Mouse (Mus musculus) Patski (cell line): ENCODE measurements around the gene Gltpd2. TPM values are rescaled to one million over a fixed set of nuclear protein-coding genes. Genes with fewer than 3 reads are reported as not detected.
"Not testable (repeated sequence)": the region's sequence is repeated elsewhere in the genome, so short reads cannot be mapped to it uniquely, and the experiment has no call there.

Source experiments
- ATAC-seq: fragments of 100-300 bp; one replicate; pipeline ENCODE4 v1.8.0; 2021
- CTCF ChIA-PET: fragments of 350-600 bp; sonication (Branson Sonifier 250); formaldehyde crosslinking; loops from one replicate; lab custom pipeline; 2022; ENCODE audit warnings: inconsistent platforms; lab: Charles Lee
- POLR2A ChIA-PET: fragments of 350-600 bp; sonication (Branson Sonifier 250); formaldehyde crosslinking; loops from one replicate; lab custom pipeline; 2022; ENCODE audit warnings: antibody characterized with exemption, inconsistent platforms; lab: Charles Lee
- DNase-seq: peaks from one replicate; pipeline ENCODE4 v3.0.0-alpha.2; 2011; ENCODE audit warnings: low read depth, low spot score
- H3K27me3 ChIP-seq: fragments of 371-371 bp; one replicate; pipeline ENCODE4 v1.5.1; 2021
- CTCF ChIP-seq: fragments of 100-300 bp; IDR thresholded peaks from one replicate; pipeline ENCODE4 v1.5.1; 2021
- in situ Hi-C: fragments of 300-500 bp; cut with MboI; formaldehyde crosslinking; loops from 3 replicates; pipeline ENCODE4 v1.11.1; 2018; ENCODE audit warnings: low pct_unique_long_range_greater_than_20kb, mixed read lengths
- polyA plus RNA-seq: library from polyadenylated mRNA; unstranded; gene quantifications from one replicate; pipeline ENCODE4 v1.2.3, GENCODE M21; 2021

Gltpd2 gene
- not detected for polyA plus RNA-seq

GRCm38 (mm10) chr11:70518923-70519322 is at the start of gene Gltpd2:
Gltpd2 (plus strand) TSS chr11:70519196.
- POLR2A ChIA-PET: interaction anchor here (0.6 to 0.7 kb wide), 2 partner anchors 12 to 85 kb away, joined by 3 to 4 read pairs; no protein-coding TSS in a partner anchor
- CTCF ChIA-PET: interaction anchor here (1.0 to 1.9 kb wide), 3 partner anchors 67 to 108 kb away, joined by 3 to 6 read pairs (median 5); partner anchors contain the start of gene Med11
- H3K27me3 ChIP-seq: no peaks in the 10 kb centered on the region
- DNase-seq (no peak), ATAC-seq (no peak)
- no peak for TF ChIP-seq CTCF
- in situ Hi-C loops: loop anchor here (5.0 kb wide), 2 partner anchors 88 to 233 kb away; no protein-coding TSS in a partner anchor

GRCm38 (mm10) chr11:70469764-70470163 is 49.2 kb upstream of the Gltpd2 start:
- POLR2A ChIA-PET: no interaction called here
- CTCF ChIA-PET: interaction anchor here (1.5 kb wide), 1 partner anchor 30 kb away, joined by 4 read pairs; no protein-coding TSS in a partner anchor
- in situ Hi-C loops: no loop called here
- no peak for DNase-seq
- no peak for TF ChIP-seq CTCF
- H3K27me3 ChIP-seq: no peaks in the 10 kb centered on the region
- no peak for ATAC-seq

- TF ChIP-seq CTCF: no peak
- DNase-seq: no peak
- POLR2A ChIA-PET: no interaction called here
Observed at GRCm38 (mm10) chr11:70472716-70473115, 46.3 kb upstream of the Gltpd2 start.

GRCm38 (mm10) chr11:70473291-70473690 is 45.7 kb upstream of the Gltpd2 start:
- in situ Hi-C loops, ATAC-seq, POLR2A ChIA-PET, H3K27me3 ChIP-seq, DNase-seq, CTCF ChIA-PET: not testable (repeated sequence)

More at GRCm38 (mm10) chr11:70472716-70473115, 46.3 kb upstream of the Gltpd2 start:
- no peaks in the 10 kb centered on the region for H3K27me3 ChIP-seq
- CTCF ChIA-PET: no interaction called here
- in situ Hi-C loops: no loop called here
- ATAC-seq: no peak

GRCm38 (mm10) chr11:70474872-70475534 is 44.0 kb upstream of the Gltpd2 start:
- in situ Hi-C loops: no loop called here
- ChIA-PET CTCF (interaction anchor here (1.0 to 1.5 kb wide), 5 partner anchors 11 to 25 kb away, joined by 3 to 4 read pairs (median 3); partner anchors contain the start of gene Med11), POLR2A (no interaction called here)
- ATAC-seq: no peak
- TF ChIP-seq CTCF: no peak
- H3K27me3 ChIP-seq: no peaks in the 10 kb centered on the region
- DNase-seq: no peak

- in situ Hi-C loops: no loop called here
- ChIA-PET CTCF (interaction anchor here (0.8 to 1.3 kb wide), 2 partner anchors 10 to 15 kb away, joined by 3 read pairs; no protein-coding TSS in a partner anchor), POLR2A (no interaction called here)
- no peaks in the 10 kb centered on the region for H3K27me3 ChIP-seq
- TF ChIP-seq CTCF: no peak
- DNase-seq: no peak
- no peak for ATAC-seq
Observed at GRCm38 (mm10) chr11:70485498-70485897, 33.5 kb upstream of the Gltpd2 start.

- H3K27me3 ChIP-seq: no peaks in the 10 kb centered on the region
- TF ChIP-seq CTCF: no peak
- CTCF ChIA-PET: interaction anchor here (0.8 to 1.9 kb wide), 6 partner anchors 8 to 35 kb away, joined by 3 to 4 read pairs (median 3); no protein-coding TSS in a partner anchor
- in situ Hi-C loops: no loop called here
- no peak for DNase-seq
- POLR2A ChIA-PET: no interaction called here
- ATAC-seq: no peak
Observed at GRCm38 (mm10) chr11:70487816-70488215, 31.2 kb upstream of the Gltpd2 start.

- POLR2A ChIA-PET: no interaction called here
- H3K27me3 ChIP-seq: no peaks in the 10 kb centered on the region
- CTCF ChIA-PET: interaction anchor here (1.1 to 1.9 kb wide), 4 partner anchors 9 to 14 kb away, joined by 3 to 5 read pairs (median 4); no protein-coding TSS in a partner anchor
- no peak for TF ChIP-seq CTCF
- ATAC-seq: no peak
- no peak for DNase-seq
- in situ Hi-C loops: no loop called here
Observed at GRCm38 (mm10) chr11:70489138-70489537, 29.9 kb upstream of the Gltpd2 start.

- in situ Hi-C loops: no loop called here
- no peak for TF ChIP-seq CTCF
- H3K27me3 ChIP-seq: no peaks in the 10 kb centered on the region
- ChIA-PET POLR2A (no interaction called here), CTCF (interaction anchor here (1.1 to 1.4 kb wide), 3 partner anchors 9 to 15 kb away, joined by 3 to 5 read pairs (median 3); no protein-coding TSS in a partner anchor)
- DNase-seq (no peak), ATAC-seq (no peak)
Observed at GRCm38 (mm10) chr11:70489684-70490083, 29.3 kb upstream of the Gltpd2 start.

- DNase-seq: no peak
- in situ Hi-C loops: loop anchor here (5.0 kb wide), 1 partner anchor 48 kb away; the partner anchor contains the start of gene Med11
- POLR2A ChIA-PET: no interaction called here
Observed at GRCm38 (mm10) chr11:70499566-70500475, 19.2 kb upstream of the Gltpd2 start.

More at GRCm38 (mm10) chr11:70499566-70500475, 19.2 kb upstream of the Gltpd2 start:
- CTCF ChIA-PET: interaction anchor here (0.8 to 2.4 kb wide), 20 partner anchors 10 to 89 kb away, joined by 3 to 16 read pairs (median 4); partner anchors contain the start of genes Arrb2 and Med11
- peak; percentile 79 for TF ChIP-seq CTCF
- H3K27me3 ChIP-seq: no peaks in the 10 kb centered on the region
- ATAC-seq: no peak
